Mouse (Mus musculus): Measurements from ENCODE around the gene Igdcc3. TPM values are rescaled to one million over a fixed set of nuclear protein-coding genes. Genes with fewer than 3 reads are reported as not detected.
A peak's percentile ranks its signal among the peaks of the same experiment; 100 is the strongest.

Gene Igdcc3
- polyA plus RNA-seq, 1 experiment from 2014 or later = 208 TPM

DNA sequence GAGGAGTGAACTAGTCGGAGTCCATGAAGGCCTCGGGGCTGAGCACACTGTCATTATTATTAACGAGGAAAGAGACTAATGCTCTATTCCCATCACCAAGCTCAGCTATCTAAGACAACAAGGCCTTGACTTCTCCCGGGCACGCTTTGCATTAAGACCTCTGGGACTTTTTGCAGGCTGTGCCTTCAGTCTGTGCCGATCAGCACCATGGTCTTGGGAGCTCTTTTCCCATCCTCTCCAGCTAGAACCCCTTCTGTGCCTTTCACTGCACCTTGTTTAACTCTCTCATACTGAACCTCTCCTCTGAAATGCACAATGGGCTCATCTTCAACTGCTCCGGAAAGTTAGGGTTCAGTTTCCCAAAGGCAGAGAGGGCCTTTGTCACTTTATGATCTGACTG is 49.3 kb downstream of the Igdcc3 start:
- Histone ChIP-seq H3K27me3 (ENCODE audit: poor library complexity, severe bottlenecking) (no peaks in the 10 kb centered on the region), H3K36me3 (replicated peaks) (peaks cover 18% of the 10 kb centered on the region), H3K27ac (peak overlapping the region; percentile 82), H3K9me3 (no peaks in the 10 kb centered on the region), H3K4me3 (no peak overlapping the region), H3K4me1 (peaks cover 79% of the 10 kb centered on the region)
- DNase-seq (ENCODE audit: extremely low spot score, low spot score) = no peak
- WGBS = 62% methylated on average over 7 of the region's 7 CpGs

GRCm38 (mm10) chr9:65191389-65191754 is 50.4 kb downstream of the Igdcc3 start:
- DNase-seq (ENCODE audit: extremely low spot score, low spot score) = no peak
- H3K27ac ChIP-seq = peak overlapping the region; percentile 82
- H3K9me3 ChIP-seq = no peaks in the 10 kb centered on the region
- H3K4me1 ChIP-seq = peaks cover 80% of the 10 kb centered on the region
- peak overlapping the region; percentile 21 for H3K4me3 ChIP-seq
- WGBS = 20% methylated on average over 2 of the region's 2 CpGs
- peaks cover 7% of the 10 kb centered on the region for H3K36me3 ChIP-seq (replicated peaks)
- no peaks in the 10 kb centered on the region for H3K27me3 ChIP-seq (ENCODE audit: poor library complexity, severe bottlenecking)

DNA sequence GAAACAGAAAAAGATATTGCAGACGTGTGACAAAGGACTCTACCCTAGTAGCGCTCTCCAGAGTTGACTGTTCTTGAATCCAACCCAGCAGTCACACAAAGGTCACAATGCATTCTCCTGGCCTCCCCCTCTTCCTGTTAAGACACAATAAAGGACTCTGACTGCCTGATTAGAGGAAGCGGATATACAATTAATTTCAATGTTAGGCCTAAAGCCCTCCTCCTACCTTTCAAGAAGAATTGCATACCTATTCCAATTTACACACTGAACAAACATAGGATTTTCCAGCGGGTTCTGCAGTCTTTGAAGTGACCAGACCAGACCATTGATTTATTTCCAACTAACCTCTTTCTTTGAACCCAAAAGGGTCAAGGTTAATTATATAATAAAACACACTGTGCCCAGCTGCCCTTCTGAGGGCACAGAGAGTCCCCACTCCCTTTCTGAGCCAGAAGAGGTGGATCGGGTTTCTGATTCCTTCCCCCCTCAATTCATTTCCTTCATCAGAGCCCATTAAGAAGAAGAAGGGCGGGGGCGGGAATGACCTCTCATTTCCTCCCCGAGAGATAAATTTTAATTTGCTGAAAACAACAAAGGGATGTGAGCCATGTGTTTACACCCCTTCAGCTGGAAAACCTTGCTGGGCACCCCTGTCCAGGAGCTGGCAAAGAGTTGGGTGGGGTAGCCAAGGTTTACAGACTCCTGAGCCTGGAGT is 50.9 kb downstream of the Igdcc3 start:
- Histone ChIP-seq H3K4me1 (peaks cover 79% of the 10 kb centered on the region), H3K9me3 (no peaks in the 10 kb centered on the region), H3K27me3 (ENCODE audit: poor library complexity, severe bottlenecking) (no peaks in the 10 kb centered on the region), H3K4me3 (peak overlapping the region; percentile 21), H3K36me3 (replicated peaks) (peaks cover 2% of the 10 kb centered on the region), H3K27ac (peak overlapping the region; percentile 82)
- WGBS = 6% methylated on average over 8 of the region's 8 CpGs
- peak; percentile 54 for DNase-seq (ENCODE audit: extremely low spot score, low spot score)

DNA sequence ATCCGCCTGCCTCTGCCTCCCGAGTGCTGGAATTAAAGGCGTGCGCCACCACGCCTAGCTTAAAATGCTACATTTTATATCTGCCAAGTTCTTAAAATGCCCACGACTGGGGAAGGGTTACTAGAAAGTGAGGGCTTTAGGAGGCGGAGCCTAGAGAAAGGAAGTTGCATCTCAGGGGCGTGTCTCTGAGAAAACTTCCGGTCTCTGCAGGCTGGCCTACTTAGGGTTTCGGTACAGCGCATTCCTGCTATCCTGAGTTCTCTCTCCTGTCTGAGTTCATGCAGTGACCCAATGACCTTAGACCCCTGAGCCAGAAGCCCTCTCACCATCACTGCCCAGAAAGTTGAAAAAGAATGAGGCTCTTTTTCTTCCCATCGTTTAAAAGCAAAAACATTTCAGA is 52.2 kb downstream of the Igdcc3 start:
- no peak for DNase-seq (ENCODE audit: extremely low spot score, low spot score)
- no peaks in the 10 kb centered on the region for H3K36me3 ChIP-seq (replicated peaks)
- no peaks in the 10 kb centered on the region for H3K9me3 ChIP-seq
- WGBS = 67% methylated on average over 12 of the region's 12 CpGs
- H3K4me3 ChIP-seq = no peak overlapping the region
- no peaks in the 10 kb centered on the region for H3K27me3 ChIP-seq (ENCODE audit: poor library complexity, severe bottlenecking)
- H3K27ac ChIP-seq = peak overlapping the region; percentile 68; the same call in 1 of the 2 replicates
- peaks cover 85% of the 10 kb centered on the region for H3K4me1 ChIP-seq

- Histone ChIP-seq H3K4me3 (peak within 1 kb of the TSS; percentile 3; the same call in 1 of the 2 replicates), H3K9me3 (no peaks in the 10 kb centered on the region), H3K27me3 (ENCODE audit: poor library complexity, severe bottlenecking) (no peaks in the 10 kb centered on the region), H3K27ac (peak within 1 kb of the TSS; percentile 95), H3K4me1 (peaks cover 76% of the 10 kb centered on the region), H3K36me3 (replicated peaks) (no peaks in the 10 kb centered on the region)
- no peak for DNase-seq (ENCODE audit: extremely low spot score, low spot score)
- WGBS = 84% methylated on average over 4 of the region's 4 CpGs
These were observed 54.1 kb downstream of the Igdcc3 start, which contains the start of gene Parp16 for GRCm38 (mm10) chr9:65195053-65195452. Gene Parp16 (plus strand): TSS chr9:65195353.

GRCm38 (mm10) chr9:65195621-65195981 is 54.6 kb downstream of the Igdcc3 start:
- WGBS = 54% methylated on average over 8 of the region's 8 CpGs
- no peaks in the 10 kb centered on the region for H3K36me3 ChIP-seq (replicated peaks)
- no peaks in the 10 kb centered on the region for H3K9me3 ChIP-seq
- peaks cover 76% of the 10 kb centered on the region for H3K4me1 ChIP-seq
- H3K27ac ChIP-seq = peak overlapping the region; percentile 95
- peak overlapping the region; percentile 3; the same call in 1 of the 2 replicates for H3K4me3 ChIP-seq
- peak; percentile 42 for DNase-seq (ENCODE audit: extremely low spot score, low spot score)
- H3K27me3 ChIP-seq (ENCODE audit: poor library complexity, severe bottlenecking) = no peaks in the 10 kb centered on the region

GRCm38 (mm10) chr9:65195982-65196737 is 55.2 kb downstream of the Igdcc3 start:
- peaks cover 71% of the 10 kb centered on the region for H3K4me1 ChIP-seq
- H3K27ac ChIP-seq = peak overlapping the region; percentile 95
- H3K4me3 ChIP-seq = peak overlapping the region; percentile 22
- no peaks in the 10 kb centered on the region for H3K9me3 ChIP-seq
- no peaks in the 10 kb centered on the region for H3K36me3 ChIP-seq (replicated peaks)
- WGBS = 7% methylated on average over 9 of the region's 9 CpGs
- H3K27me3 ChIP-seq (ENCODE audit: poor library complexity, severe bottlenecking) = no peaks in the 10 kb centered on the region
- peak; percentile 71 for DNase-seq (ENCODE audit: extremely low spot score, low spot score)

- 23% methylated on average over 26 of the region's 26 CpGs for WGBS
- Histone ChIP-seq H3K27ac (peak overlapping the region; percentile 95), H3K4me3 (peak overlapping the region; percentile 22), H3K36me3 (replicated peaks) (no peaks in the 10 kb centered on the region), H3K27me3 (ENCODE audit: poor library complexity, severe bottlenecking) (no peaks in the 10 kb centered on the region), H3K4me1 (peaks cover 64% of the 10 kb centered on the region), H3K9me3 (no peaks in the 10 kb centered on the region)
- peak; percentile 84 for DNase-seq (ENCODE audit: extremely low spot score, low spot score)
These were observed 56.0 kb downstream of the Igdcc3 start for GRCm38 (mm10) chr9:65196738-65197569.

GRCm38 (mm10) chr9:65197826-65198225 is 56.8 kb downstream of the Igdcc3 start:
- H3K4me1 ChIP-seq = peaks cover 62% of the 10 kb centered on the region
- no peaks in the 10 kb centered on the region for H3K27me3 ChIP-seq (ENCODE audit: poor library complexity, severe bottlenecking)
- no peaks in the 10 kb centered on the region for H3K9me3 ChIP-seq
- WGBS = 89% methylated on average over 6 of the region's 6 CpGs
- 0 out of 2 replicates have a peak overlapping the region, but pooled peaks have one; percentile 30 for H3K27ac ChIP-seq
- DNase-seq (ENCODE audit: extremely low spot score, low spot score) = no peak
- H3K4me3 ChIP-seq = no peak overlapping the region
- H3K36me3 ChIP-seq (replicated peaks) = no peaks in the 10 kb centered on the region

- no peak for DNase-seq (ENCODE audit: extremely low spot score, low spot score)
- H3K4me1 ChIP-seq = peaks cover 43% of the 10 kb centered on the region
- no peaks in the 10 kb centered on the region for H3K36me3 ChIP-seq (replicated peaks)
- H3K27me3 ChIP-seq (ENCODE audit: poor library complexity, severe bottlenecking) = no peaks in the 10 kb centered on the region
- H3K27ac ChIP-seq = peak overlapping the region; percentile 25; the same call in 1 of the 2 replicates
- H3K9me3 ChIP-seq = no peaks in the 10 kb centered on the region
- H3K4me3 ChIP-seq = no peak overlapping the region
- WGBS = 80% methylated on average over 7 of the region's 7 CpGs
These were observed 58.7 kb downstream of the Igdcc3 start for GRCm38 (mm10) chr9:65199723-65200122.

GRCm38 (mm10) chr9:65200606-65201005 is 59.6 kb downstream of the Igdcc3 start:
- no peak overlapping the region for H3K4me3 ChIP-seq
- H3K4me1 ChIP-seq = peaks cover 35% of the 10 kb centered on the region
- H3K27me3 ChIP-seq (ENCODE audit: poor library complexity, severe bottlenecking) = no peaks in the 10 kb centered on the region
- DNase-seq (ENCODE audit: extremely low spot score, low spot score) = no peak
- H3K36me3 ChIP-seq (replicated peaks) = no peaks in the 10 kb centered on the region
- 89% methylated on average over 1 of the region's 1 CpGs for WGBS
- no peaks in the 10 kb centered on the region for H3K9me3 ChIP-seq
- H3K27ac ChIP-seq = no peak overlapping the region

- H3K4me1 ChIP-seq = peaks cover 31% of the 10 kb centered on the region
- DNase-seq (ENCODE audit: extremely low spot score, low spot score) = peak; percentile 50
- H3K36me3 ChIP-seq (replicated peaks) = no peaks in the 10 kb centered on the region
- H3K27ac ChIP-seq = peak overlapping the region; percentile 49; the same call in 1 of the 2 replicates
- 53% methylated on average over 3 of the region's 3 CpGs for WGBS
- no peaks in the 10 kb centered on the region for H3K27me3 ChIP-seq (ENCODE audit: poor library complexity, severe bottlenecking)
- H3K4me3 ChIP-seq = no peak overlapping the region
- H3K9me3 ChIP-seq = no peaks in the 10 kb centered on the region
These were observed 60.0 kb downstream of the Igdcc3 start for GRCm38 (mm10) chr9:65201021-65201380.
